Mouse (Mus musculus): ENCODE measurements at regions not wholly inside any gene's neighbourhood (a gene's known extent, or its start where the extent isn't known, plus 50 kb on each side); places are given as distances from the start of the nearest gene placed in this dataset.

DNA sequence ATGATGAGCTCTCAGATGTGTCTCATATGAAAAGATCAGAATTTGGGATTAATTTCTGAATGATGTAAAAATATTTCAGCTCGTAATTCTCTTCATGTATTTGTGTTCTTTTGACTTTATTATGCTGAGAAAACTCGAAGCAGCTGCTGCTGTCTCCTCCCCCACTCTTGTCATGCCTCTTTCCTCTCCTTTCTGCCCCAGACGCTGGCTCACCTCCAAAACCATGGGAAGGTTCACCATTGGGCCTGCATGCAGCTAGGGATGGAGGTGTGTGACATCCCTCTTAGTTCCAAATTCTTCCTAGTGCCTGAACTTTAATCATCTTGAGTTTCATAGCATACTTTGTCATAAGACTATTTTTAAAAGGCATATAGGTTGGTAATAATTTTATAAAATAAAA lies 492.3 kb downstream of the Plcl1 start:
- TF ChIP-seq CTCF (IDR thresholded peaks at IDR 0.05): no peak
- no peak for TF ChIP-seq EP300 (IDR thresholded peaks at IDR 0.05)

Data from lung, postnatal 0 days (tissue).